Mouse (Mus musculus): ENCODE measurements at regions not wholly inside any gene's neighbourhood (a gene's known extent, or its start where the extent isn't known, plus 50 kb on each side); places are given as distances from the start of the nearest gene placed in this dataset.

DNA sequence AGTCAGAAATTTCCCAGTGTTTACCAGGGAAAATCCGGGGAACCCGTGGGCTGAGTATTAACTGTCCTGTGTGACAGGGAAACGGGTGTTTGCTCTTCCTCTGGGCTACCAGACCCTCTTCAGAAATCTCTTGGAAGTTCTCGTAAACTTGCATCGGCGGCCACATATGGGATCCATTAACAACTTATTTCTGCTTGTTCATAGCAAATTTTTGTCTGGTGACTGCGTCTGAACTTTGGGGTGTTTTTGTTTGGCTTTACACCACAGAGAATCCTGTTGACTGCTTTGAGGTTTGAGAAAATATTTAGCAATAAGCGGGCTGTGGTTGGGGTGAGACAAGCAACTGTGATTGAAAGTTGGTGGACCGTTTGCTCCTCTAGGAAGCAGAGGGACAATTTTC lies 164.2 kb downstream of the Icos start:
- Histone ChIP-seq H3K4me1 (no peaks in the 10 kb centered on the region), H3K27me3 (replicated peaks) (peaks cover 3% of the 10 kb centered on the region), H3K36me3 (replicated peaks; ENCODE audit: low read length) (no peaks in the 10 kb centered on the region), H3K4me3 (replicated peaks) (no peak overlapping the region), H3K9me3 (no peaks in the 10 kb centered on the region)
- TF ChIP-seq FLI1 (IDR thresholded peaks at IDR 0.05; ENCODE audit: low read length) = no peak
- no peak for TF ChIP-seq GATA1 (IDR thresholded peaks at IDR 0.05; ENCODE audit: borderline replicate concordance, low read length)

DNA sequence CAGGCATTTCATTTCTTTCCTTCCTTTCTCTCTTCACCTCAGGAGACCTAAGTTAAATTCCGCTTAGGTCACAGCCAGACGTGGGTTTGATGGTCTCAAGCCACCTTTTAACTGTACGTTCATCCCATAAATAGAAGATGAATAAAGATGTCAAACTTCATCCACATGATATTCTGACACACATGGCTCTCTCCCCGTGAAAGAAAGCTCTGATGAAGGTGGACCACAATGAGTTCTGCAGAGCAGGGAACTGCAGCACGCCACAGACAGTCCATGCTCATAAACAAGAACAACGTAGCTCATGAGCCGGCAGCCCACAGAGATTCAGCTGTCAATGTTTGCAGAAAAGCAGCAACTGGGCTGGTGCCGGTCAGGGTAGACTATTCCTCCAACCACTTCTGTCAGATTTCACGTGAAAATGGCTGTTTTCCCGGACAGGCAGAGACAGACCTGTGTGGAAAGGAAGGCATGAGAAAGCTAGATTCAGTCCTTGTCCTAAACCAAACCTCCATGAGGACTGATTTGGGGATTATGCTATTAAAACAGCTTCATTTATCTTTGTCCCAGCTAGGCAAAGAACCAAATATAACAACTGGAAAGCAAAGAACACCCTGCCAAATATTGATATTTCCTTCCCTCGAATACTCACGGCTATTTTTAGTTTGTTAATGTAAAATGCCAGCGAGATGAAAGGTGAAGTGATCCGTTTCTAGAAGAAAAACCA lies 165.5 kb downstream of the Icos start:
- no peaks in the 10 kb centered on the region for H3K4me1 ChIP-seq
- peaks cover 5% of the 10 kb centered on the region for H3K27me3 ChIP-seq (replicated peaks)
- no peaks in the 10 kb centered on the region for H3K9me3 ChIP-seq
- no peaks in the 10 kb centered on the region for H3K36me3 ChIP-seq (replicated peaks; ENCODE audit: low read length)
- no peak overlapping the region for H3K4me3 ChIP-seq (replicated peaks)
- no peak for TF ChIP-seq GATA1 (IDR thresholded peaks at IDR 0.05; ENCODE audit: borderline replicate concordance, low read length)
- no peak for TF ChIP-seq FLI1 (IDR thresholded peaks at IDR 0.05; ENCODE audit: low read length)

DNA sequence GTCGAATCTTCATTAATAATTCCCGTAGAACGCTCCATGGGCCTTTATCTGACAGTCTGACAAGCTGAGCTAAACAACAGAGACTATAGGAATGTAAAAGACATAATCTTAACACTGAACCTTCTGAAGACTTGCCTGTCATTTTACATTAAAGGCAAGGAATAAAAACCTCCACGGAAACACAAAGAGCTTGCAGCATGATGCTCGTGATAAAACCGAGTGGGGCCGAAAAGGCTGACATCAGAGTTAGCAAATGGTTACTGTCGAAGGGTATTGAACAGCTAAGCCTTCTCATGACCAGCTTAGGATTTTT lies 166.0 kb downstream of the Icos start:
- Histone ChIP-seq H3K4me1 (no peaks in the 10 kb centered on the region), H3K4me3 (replicated peaks) (no peak overlapping the region), H3K27me3 (replicated peaks) (peaks cover 5% of the 10 kb centered on the region), H3K9me3 (no peaks in the 10 kb centered on the region), H3K36me3 (replicated peaks; ENCODE audit: low read length) (no peaks in the 10 kb centered on the region)
- TF ChIP-seq FLI1 (IDR thresholded peaks at IDR 0.05; ENCODE audit: low read length) (no peak), GATA1 (IDR thresholded peaks at IDR 0.05; ENCODE audit: borderline replicate concordance, low read length) (no peak)

DNA sequence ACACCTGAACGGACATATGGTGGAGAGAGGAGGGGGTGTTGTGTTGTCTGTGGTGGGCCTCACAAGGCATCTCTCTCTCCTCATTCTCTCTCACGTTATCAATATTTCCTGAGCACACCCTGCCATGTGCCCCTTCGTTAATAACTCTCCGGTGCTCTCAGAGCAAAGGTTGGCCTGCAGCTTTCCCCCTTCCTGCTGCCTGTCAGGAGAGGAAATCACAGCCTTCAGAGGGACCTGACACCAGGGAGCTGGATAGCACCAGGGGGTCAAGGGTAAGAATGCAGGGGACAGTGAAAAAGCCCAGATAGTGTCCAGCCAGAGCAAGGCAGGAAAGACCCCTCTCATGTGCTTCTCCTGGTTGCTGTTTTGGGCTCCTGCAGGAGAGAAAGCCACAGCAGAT lies 167.3 kb downstream of the Icos start:
- no peaks in the 10 kb centered on the region for H3K36me3 ChIP-seq (replicated peaks; ENCODE audit: low read length)
- H3K27me3 ChIP-seq (replicated peaks) = peaks cover 5% of the 10 kb centered on the region

DNA sequence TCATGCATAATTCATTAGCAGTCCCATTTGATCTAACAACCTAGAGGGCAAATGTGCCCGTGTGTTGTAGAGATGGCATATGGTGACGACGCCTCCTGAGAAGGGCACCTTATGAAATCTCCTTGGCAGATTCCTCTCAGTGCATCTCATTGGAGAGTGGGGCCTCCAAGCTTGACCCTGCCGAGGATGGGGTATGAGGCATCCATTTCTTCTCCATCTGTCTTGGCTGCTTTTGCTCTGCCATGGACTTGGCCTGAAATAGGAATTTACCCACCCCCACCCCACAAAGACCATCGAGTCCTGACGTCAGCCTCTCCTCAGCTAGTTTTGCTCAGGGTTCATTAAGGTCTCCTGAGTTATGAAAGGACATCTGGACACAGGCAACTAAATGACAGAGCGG lies 167.8 kb downstream of the Icos start:
- no peak overlapping the region for H3K4me3 ChIP-seq (replicated peaks)
- TF ChIP-seq FLI1 (IDR thresholded peaks at IDR 0.05; ENCODE audit: low read length) = no peak
- no peak for TF ChIP-seq GATA1 (IDR thresholded peaks at IDR 0.05; ENCODE audit: borderline replicate concordance, low read length)
- H3K27me3 ChIP-seq (replicated peaks) = peaks cover 5% of the 10 kb centered on the region
- no peaks in the 10 kb centered on the region for H3K36me3 ChIP-seq (replicated peaks; ENCODE audit: low read length)
- H3K9me3 ChIP-seq = no peaks in the 10 kb centered on the region
- H3K4me1 ChIP-seq = no peaks in the 10 kb centered on the region

More for the DNA sequence above, 167.3 kb downstream of the Icos start:
- TF ChIP-seq FLI1 (IDR thresholded peaks at IDR 0.05; ENCODE audit: low read length) = no peak
- no peaks in the 10 kb centered on the region for H3K9me3 ChIP-seq
- no peak overlapping the region for H3K4me3 ChIP-seq (replicated peaks)
- no peaks in the 10 kb centered on the region for H3K4me1 ChIP-seq

- Histone ChIP-seq H3K4me1 (no peaks in the 10 kb centered on the region), H3K36me3 (replicated peaks; ENCODE audit: low read length) (no peaks in the 10 kb centered on the region), H3K4me3 (replicated peaks) (no peak overlapping the region), H3K27me3 (replicated peaks) (peaks cover 5% of the 10 kb centered on the region), H3K9me3 (no peaks in the 10 kb centered on the region)
- TF ChIP-seq FLI1 (IDR thresholded peaks at IDR 0.05; ENCODE audit: low read length) (no peak), GATA1 (IDR thresholded peaks at IDR 0.05; ENCODE audit: borderline replicate concordance, low read length) (no peak)
These were observed 168.5 kb downstream of the Icos start for GRCm38 (mm10) chr1:61146222-61146723.

DNA sequence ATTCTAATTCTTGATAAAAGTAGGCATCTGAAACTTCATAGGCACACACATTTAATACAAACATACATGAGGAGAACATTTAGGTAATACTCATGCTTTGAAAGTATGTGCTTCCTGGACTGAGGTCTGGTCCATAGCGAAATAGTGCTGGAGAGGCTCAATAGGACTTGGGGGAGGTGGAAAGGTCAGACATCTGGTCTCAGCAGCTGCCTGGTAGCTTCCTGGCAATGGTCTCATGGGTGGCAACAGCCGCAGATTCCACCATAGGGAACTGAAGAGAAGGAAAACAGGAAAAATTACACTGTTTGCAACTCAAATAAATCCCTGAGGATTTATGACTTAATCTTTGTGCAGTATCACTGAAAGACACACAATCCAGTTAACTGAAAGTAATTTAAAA lies 174.0 kb downstream of the Icos start:
- Histone ChIP-seq H3K27me3 (replicated peaks) (peaks cover 2% of the 10 kb centered on the region), H3K4me1 (no peaks in the 10 kb centered on the region), H3K4me3 (replicated peaks) (no peak overlapping the region), H3K36me3 (replicated peaks; ENCODE audit: low read length) (no peaks in the 10 kb centered on the region), H3K9me3 (no peaks in the 10 kb centered on the region)
- TF ChIP-seq FLI1 (IDR thresholded peaks at IDR 0.05; ENCODE audit: low read length) (no peak), GATA1 (IDR thresholded peaks at IDR 0.05; ENCODE audit: borderline replicate concordance, low read length) (no peak)

DNA sequence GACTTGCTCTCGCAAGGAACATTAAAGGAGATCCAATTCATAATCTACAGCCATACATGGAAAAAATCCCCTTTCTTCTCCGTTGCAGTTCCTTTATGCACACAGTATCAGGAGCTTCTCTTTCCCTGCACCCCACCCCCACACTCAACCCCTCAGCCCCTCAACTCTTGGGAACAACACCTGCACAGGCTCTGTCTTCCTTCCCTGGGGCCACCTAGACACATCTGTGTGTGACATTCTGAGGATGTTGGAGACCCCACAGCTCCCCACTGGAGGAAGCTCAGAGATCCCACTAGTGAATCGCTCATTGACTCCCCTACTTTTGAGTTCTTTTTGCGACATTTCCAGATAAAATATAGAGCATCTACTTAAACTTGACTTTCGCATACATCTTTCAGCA lies 174.4 kb downstream of the Icos start:
- no peak for TF ChIP-seq GATA1 (IDR thresholded peaks at IDR 0.05; ENCODE audit: borderline replicate concordance, low read length)
- no peak for TF ChIP-seq FLI1 (IDR thresholded peaks at IDR 0.05; ENCODE audit: low read length)
- no peaks in the 10 kb centered on the region for H3K4me1 ChIP-seq

GRCm38 (mm10) chr1:61154216-61154615 lies 176.5 kb downstream of the Icos start:
- Histone ChIP-seq H3K4me1 (no peaks in the 10 kb centered on the region), H3K36me3 (replicated peaks; ENCODE audit: low read length) (no peaks in the 10 kb centered on the region), H3K27me3 (replicated peaks) (no peaks in the 10 kb centered on the region), H3K4me3 (replicated peaks) (no peak overlapping the region), H3K9me3 (no peaks in the 10 kb centered on the region)
- no peak for TF ChIP-seq GATA1 (IDR thresholded peaks at IDR 0.05; ENCODE audit: borderline replicate concordance, low read length)
- TF ChIP-seq FLI1 (IDR thresholded peaks at IDR 0.05; ENCODE audit: low read length) = no peak

More for the DNA sequence above, 174.4 kb downstream of the Icos start:
- peaks cover 2% of the 10 kb centered on the region for H3K27me3 ChIP-seq (replicated peaks)
- H3K4me3 ChIP-seq (replicated peaks) = no peak overlapping the region
- H3K36me3 ChIP-seq (replicated peaks; ENCODE audit: low read length) = no peaks in the 10 kb centered on the region
- H3K9me3 ChIP-seq = no peaks in the 10 kb centered on the region

GRCm38 (mm10) chr1:61157271-61157670 lies 179.5 kb downstream of the Icos start:
- H3K9me3 ChIP-seq = no peaks in the 10 kb centered on the region
- H3K4me3 ChIP-seq (replicated peaks) = no peak overlapping the region
- TF ChIP-seq GATA1 (IDR thresholded peaks at IDR 0.05; ENCODE audit: borderline replicate concordance, low read length) (no peak), FLI1 (IDR thresholded peaks at IDR 0.05; ENCODE audit: low read length) (no peak)
- peaks cover 3% of the 10 kb centered on the region for H3K4me1 ChIP-seq
- H3K36me3 ChIP-seq (replicated peaks; ENCODE audit: low read length) = no peaks in the 10 kb centered on the region
- H3K27me3 ChIP-seq (replicated peaks) = no peaks in the 10 kb centered on the region

Data from megakaryocyte, embryonic 14.5 days (primary cell).